Mouse (Mus musculus): ENCODE measurements around the gene Vrk1. TPM values are rescaled to one million over a fixed set of nuclear protein-coding genes. Genes with fewer than 3 reads are reported as not detected.

Gene Vrk1
- total and polyA plus RNA-seq, 3 experiments, result 87.0 to 144 (median 101) TPM

DNA sequence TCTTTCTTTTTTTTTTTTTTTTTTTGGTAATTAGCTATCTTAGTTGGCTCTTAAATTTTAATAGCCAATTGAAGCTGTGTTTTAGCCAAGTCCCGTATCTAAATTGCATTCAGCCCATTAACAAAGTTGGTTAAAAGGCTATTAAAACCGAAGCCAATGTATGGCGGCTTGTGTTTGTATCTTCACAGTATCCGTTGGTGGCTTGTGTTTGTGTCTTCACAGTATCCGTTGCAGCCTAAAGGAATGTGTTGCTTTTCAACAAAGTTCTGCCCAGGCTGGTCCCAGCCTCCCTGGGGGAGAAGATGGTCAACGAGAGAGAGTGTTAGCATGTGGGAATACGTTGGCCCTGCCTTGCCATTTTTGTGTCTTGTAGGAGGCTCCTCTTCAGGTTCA, 71.7 kb downstream of the Vrk1 start:
- Histone ChIP-seq H3K4me3 (ENCODE audit: control insufficient read depth in 1 of 2, insufficient read depth in 1 of 2, low read depth in 2 of 2, low read length in 2 of 2) (no peak overlapping the region), H3K4me1 (ENCODE audit: control insufficient read depth in 1 of 2, insufficient read depth in 2 of 2, low read length in 2 of 2) (no peaks in the 10 kb centered on the region), H3K36me3 (ENCODE audit: control insufficient read depth in 1 of 2, insufficient read depth in 2 of 2, low read length in 2 of 2) (no peaks in the 10 kb centered on the region), H3K27ac (ENCODE audit: control insufficient read depth, low read depth, low read length) (no peak overlapping the region), H3K79me2 (ENCODE audit: control insufficient read depth, insufficient read depth, low read length, poor library complexity) (no peaks in the 10 kb centered on the region), H3K9ac (ENCODE audit: control insufficient read depth, low read depth, low read length, poor library complexity, severe bottlenecking) (no peak overlapping the region), H3K27me3 (ENCODE audit: control insufficient read depth in 1 of 2, insufficient read depth in 2 of 2, low read length in 2 of 2) (no peaks in the 10 kb centered on the region), H3K9me3 (replicated peaks; ENCODE audit: insufficient read depth, low read length) (no peaks in the 10 kb centered on the region)
- no peak for DNase-seq (ENCODE audit: low read depth, low spot score)
- TF ChIP-seq POLR2AphosphoS5 (IDR thresholded peaks at IDR 0.05; ENCODE audit: borderline replicate concordance, low read depth, low read length), result no peak
- TF ChIP-seq KAT2A (conservative IDR thresholded peaks at IDR 0.05; ENCODE audit: low read depth, low read length), result no peak
- TF ChIP-seq ZC3H11A (IDR thresholded peaks at IDR 0.05; ENCODE audit: low read depth, low read length), result no peak
- no peak for TF ChIP-seq CTCF (IDR thresholded peaks at IDR 0.05 in 2 of 3, conservative IDR thresholded peaks at IDR 0.05 in 1 of 3; ENCODE audit: control insufficient read depth in 1 of 3, insufficient read depth in 1 of 3, low read depth in 2 of 3, low read length in 3 of 3, poor library complexity in 1 of 3, severe bottlenecking in 1 of 3)
- no peak for TF ChIP-seq MAZ (IDR thresholded peaks at IDR 0.05; ENCODE audit: low read depth, low read length)
- no peak for TF ChIP-seq JUND (IDR thresholded peaks at IDR 0.05; ENCODE audit: low read depth, low read length)
- no peak for TF ChIP-seq CHD1 (IDR thresholded peaks at IDR 0.05; ENCODE audit: low read depth, low read length)
- no peak for TF ChIP-seq EP300 (IDR thresholded peaks at IDR 0.05; ENCODE audit: low read depth in 1 of 2, low read length in 2 of 2)
- TF ChIP-seq MAX (IDR thresholded peaks at IDR 0.05; ENCODE audit: low read length), result no peak
- TF ChIP-seq CHD2 (IDR thresholded peaks at IDR 0.05; ENCODE audit: low read length), result no peak
- no peak for TF ChIP-seq GATA1 (IDR thresholded peaks at IDR 0.05; ENCODE audit: low read depth, low read length)
- no peak for TF ChIP-seq SMC3 (IDR thresholded peaks at IDR 0.05; ENCODE audit: low read depth, low read length)
- TF ChIP-seq TAL1 (IDR thresholded peaks at IDR 0.05; ENCODE audit: low read length), result no peak

- no peaks in the 10 kb centered on the region for H3K9me3 ChIP-seq (replicated peaks; ENCODE audit: insufficient read depth, low read length)
- no peaks in the 10 kb centered on the region for H3K27me3 ChIP-seq (ENCODE audit: control insufficient read depth in 1 of 2, insufficient read depth in 2 of 2, low read length in 2 of 2)
- TF ChIP-seq MYC (IDR thresholded peaks at IDR 0.05; ENCODE audit: low read depth, low read length) (no peak), HCFC1 (IDR thresholded peaks at IDR 0.05; ENCODE audit: low read depth, low read length) (no peak), KAT2A (conservative IDR thresholded peaks at IDR 0.05; ENCODE audit: low read depth, low read length) (no peak), USF2 (IDR thresholded peaks at IDR 0.05; ENCODE audit: borderline replicate concordance in 1 of 2, insufficient read depth in 1 of 2, low read depth in 1 of 2, low read length in 2 of 2) (no peak), ZNF384 (IDR thresholded peaks at IDR 0.05; ENCODE audit: low read depth, low read length) (no peak), POLR2AphosphoS2 (IDR thresholded peaks at IDR 0.05; ENCODE audit: low read length) (no peak), GATA1 (IDR thresholded peaks at IDR 0.05; ENCODE audit: low read depth, low read length) (no peak), TCF12 (IDR thresholded peaks at IDR 0.05; ENCODE audit: low read depth, low read length) (no peak), E2F4 (IDR thresholded peaks at IDR 0.05; ENCODE audit: borderline replicate concordance, low read depth, low read length) (no peak), CHD2 (IDR thresholded peaks at IDR 0.05; ENCODE audit: low read length) (no peak)
- H3K36me3 ChIP-seq (ENCODE audit: control insufficient read depth in 1 of 2, insufficient read depth in 2 of 2, low read length in 2 of 2), result no peaks in the 10 kb centered on the region
- no peaks in the 10 kb centered on the region for H3K4me1 ChIP-seq (ENCODE audit: control insufficient read depth in 1 of 2, insufficient read depth in 2 of 2, low read length in 2 of 2)
- no peaks in the 10 kb centered on the region for H3K79me2 ChIP-seq (ENCODE audit: control insufficient read depth, insufficient read depth, low read length, poor library complexity)
- DNase-seq (ENCODE audit: low read depth, low spot score), result no peak
- no peak overlapping the region for H3K27ac ChIP-seq (ENCODE audit: control insufficient read depth, low read depth, low read length)
- H3K4me3 ChIP-seq (ENCODE audit: control insufficient read depth in 1 of 2, insufficient read depth in 1 of 2, low read depth in 2 of 2, low read length in 2 of 2), result no peak overlapping the region
- H3K9ac ChIP-seq (ENCODE audit: control insufficient read depth, low read depth, low read length, poor library complexity, severe bottlenecking), result no peak overlapping the region
These were observed 72.3 kb downstream of the Vrk1 start for GRCm38 (mm10) chr12:106082191-106082957.
